Mouse (Mus musculus) mouse trophoblast stem cell (cell line): Measurements from ENCODE around the gene Nradd.

Source experiments
- in situ Hi-C, 2 experiments: fragments of 300-500 bp; cut with MseI, MboI; formaldehyde crosslinking; loops; 2 replicates in 1 of 2; 3 replicates in 1 of 2; pipeline ENCODE4 v1.15.1; 2025

Gene Nradd

GRCm38 (mm10) chr9:110652963-110653654, 28.9 kb upstream of the Nradd start:
- in situ Hi-C loops, result no loop called here

- in situ Hi-C loops, result no loop called here
Measured at GRCm38 (mm10) chr9:110651931-110652722, 27.9 kb upstream of the Nradd start.

GRCm38 (mm10) chr9:110649775-110650174, 25.5 kb upstream of the Nradd start:
- in situ Hi-C loops, result no loop called here

- in situ Hi-C loops, result no loop called here
Measured at GRCm38 (mm10) chr9:110645219-110645618, 21.0 kb upstream of the Nradd start.

GRCm38 (mm10) chr9:110644295-110644694, 20.0 kb upstream of the Nradd start:
- in situ Hi-C loops, result no loop called here

- in situ Hi-C loops, result no loop called here
Measured at GRCm38 (mm10) chr9:110643787-110644186, 19.5 kb upstream of the Nradd start.

- in situ Hi-C loops, result no loop called here
Measured at GRCm38 (mm10) chr9:110642812-110643524, 18.7 kb upstream of the Nradd start.

GRCm38 (mm10) chr9:110641006-110641405, 16.8 kb upstream of the Nradd start:
- in situ Hi-C loops, result no loop called here

- in situ Hi-C loops, result no loop called here
Measured at GRCm38 (mm10) chr9:110638611-110639021, 14.4 kb upstream of the Nradd start.

GRCm38 (mm10) chr9:110635225-110635624, 11.0 kb upstream of the Nradd start:
- in situ Hi-C loops, result no loop called here

- in situ Hi-C loops, result no loop called here
Measured at GRCm38 (mm10) chr9:110633882-110634281, 9.6 kb upstream of the Nradd start.

GRCm38 (mm10) chr9:110632671-110633070, 8.4 kb upstream of the Nradd start:
- in situ Hi-C loops, result no loop called here

GRCm38 (mm10) chr9:110631651-110632275, 7.5 kb upstream of the Nradd start:
- in situ Hi-C loops, result no loop called here

GRCm38 (mm10) chr9:110631191-110631590, 6.9 kb upstream of the Nradd start:
- in situ Hi-C loops, result no loop called here

GRCm38 (mm10) chr9:110630171-110630570, 5.9 kb upstream of the Nradd start:
- in situ Hi-C loops, result no loop called here

- in situ Hi-C loops, result no loop called here
Measured at GRCm38 (mm10) chr9:110625350-110625908, 1.2 kb upstream of the Nradd start.

GRCm38 (mm10) chr9:110623416-110624195, 646 bp downstream of the Nradd start:
- in situ Hi-C loops, result no loop called here

GRCm38 (mm10) chr9:110622621-110623219, 1.5 kb downstream of the Nradd start:
- in situ Hi-C loops, result no loop called here

GRCm38 (mm10) chr9:110620685-110621084, 3.6 kb downstream of the Nradd start:
- in situ Hi-C loops, result no loop called here

GRCm38 (mm10) chr9:110620180-110620579, 4.1 kb downstream of the Nradd start:
- in situ Hi-C loops, result no loop called here
